Mouse (Mus musculus) small intestine, adult 2 months (tissue): ENCODE measurements at regions not wholly inside any gene's neighbourhood (a gene's known extent, or its start where the extent isn't known, plus 50 kb on each side); places are given as distances from the start of the nearest gene placed in this dataset.

Source experiments
- CTCF ChIP-seq: fragments of 200-500 bp; IDR thresholded peaks from 2 replicates; pipeline ENCODE4 v1.5.1; 2012; ENCODE audit warnings: low read depth, mild to moderate bottlenecking, control low read depth, inconsistent platforms, low read length, moderate library complexity, mixed read lengths; ENCODE audit not compliant: insufficient replicate concordance, insufficient read length; ENCODE audit errors: extremely low read depth
- POLR2A ChIP-seq: fragments of 200-500 bp; IDR thresholded peaks from 2 replicates; pipeline ENCODE4 v1.6.1; 2012; ENCODE audit warnings: low read depth, mild to moderate bottlenecking, control low read depth, inconsistent platforms, low read length, moderate library complexity

GRCm38 (mm10) chr8:90579426-90579825 lies 231.3 kb upstream of the Tox3 start:
- TF ChIP-seq CTCF (no peak), POLR2A (no peak)
